Mouse (Mus musculus) cerebellum, adult 9-10 months (tissue): ENCODE data around the gene Cenpf.

Experiments
- DNase-seq: peaks from one replicate; pipeline ENCODE4 v3.0.0; 2022

Cenpf gene

GRCm38 (mm10) chr1:189687654-189688387, at the start of gene Cenpf:
TSS of gene Cenpf (minus strand) at chr1:189688086.
- DNase-seq: peak; percentile 97

GRCm38 (mm10) chr1:189732156-189732555, 44.3 kb upstream of the Cenpf start:
- no peak for DNase-seq

GRCm38 (mm10) chr1:189731697-189732096, 43.8 kb upstream of the Cenpf start:
- no peak for DNase-seq

- DNase-seq: no peak
Observed at GRCm38 (mm10) chr1:189729141-189729815, 41.4 kb upstream of the Cenpf start.

- DNase-seq: no peak
Observed at GRCm38 (mm10) chr1:189728784-189729115, 40.9 kb upstream of the Cenpf start.

GRCm38 (mm10) chr1:189727884-189728783, 40.2 kb upstream of the Cenpf start, which contains the start of gene Ptpn14:
TSS of gene Ptpn14 (plus strand) at chr1:189728268.
- DNase-seq: no peak

GRCm38 (mm10) chr1:189727346-189727883, 39.5 kb upstream of the Cenpf start:
- no peak for DNase-seq

- no peak for DNase-seq
Observed at GRCm38 (mm10) chr1:189726121-189726520, 38.2 kb upstream of the Cenpf start.

- no peak for DNase-seq
Observed at GRCm38 (mm10) chr1:189718600-189718999, 30.7 kb upstream of the Cenpf start.

GRCm38 (mm10) chr1:189717546-189717945, 29.7 kb upstream of the Cenpf start:
- DNase-seq: no peak

GRCm38 (mm10) chr1:189715915-189716797, 28.3 kb upstream of the Cenpf start:
- DNase-seq: peak; percentile 20

GRCm38 (mm10) chr1:189709001-189709400, 21.1 kb upstream of the Cenpf start:
- no peak for DNase-seq

GRCm38 (mm10) chr1:189707419-189707818, 19.5 kb upstream of the Cenpf start:
- DNase-seq: no peak

GRCm38 (mm10) chr1:189707014-189707413, 19.1 kb upstream of the Cenpf start:
- DNase-seq: no peak

- no peak for DNase-seq
Observed at GRCm38 (mm10) chr1:189706040-189706645, 18.3 kb upstream of the Cenpf start.

GRCm38 (mm10) chr1:189703591-189703990, 15.7 kb upstream of the Cenpf start:
- no peak for DNase-seq

- DNase-seq: no peak
Observed at GRCm38 (mm10) chr1:189703156-189703555, 15.3 kb upstream of the Cenpf start.

GRCm38 (mm10) chr1:189700990-189701389, 13.1 kb upstream of the Cenpf start:
- peak; percentile 57 for DNase-seq

- no peak for DNase-seq
Observed at GRCm38 (mm10) chr1:189700186-189700585, 12.3 kb upstream of the Cenpf start.

- no peak for DNase-seq
Observed at GRCm38 (mm10) chr1:189698416-189698815, 10.5 kb upstream of the Cenpf start.

GRCm38 (mm10) chr1:189695321-189695720, 7.4 kb upstream of the Cenpf start:
- DNase-seq: no peak

GRCm38 (mm10) chr1:189694391-189694790, 6.5 kb upstream of the Cenpf start:
- DNase-seq: no peak
